Mouse (Mus musculus) erythroblast, embryonic 14.5 days (primary cell): ENCODE results near the gene Junb.

ENCODE experiments used
- GATA1 ChIP-seq: IDR thresholded peaks from 2 replicates; pipeline ENCODE4 v1.6.1; 2012; ENCODE audit warnings: low read length, inconsistent platforms, mixed read lengths
- TAL1 ChIP-seq: IDR thresholded peaks from 3 replicates; pipeline ENCODE4 v1.6.1; 2012; ENCODE audit warnings: low read length, inconsistent platforms, mixed read lengths

- TF ChIP-seq GATA1 (no peak), TAL1 (no peak)
Measured at GRCm38 (mm10) chr8:84976763-84977434, 1.6 kb downstream of the Junb start.
